Mouse (Mus musculus): ENCODE results near the gene Slc29a2.

GRCm38 (mm10) chr19:5069978-5070377 lies 46.3 kb downstream of the Slc29a2 start:
- TF ChIP-seq CTCF (IDR thresholded peaks at IDR 0.05; ENCODE audit: borderline replicate concordance, insufficient read depth, low read length), result no peak
- peak; percentile 64 for TF ChIP-seq POLR2A (IDR thresholded peaks at IDR 0.05; ENCODE audit: low read depth, low read length)
